Mouse (Mus musculus): Measurements from ENCODE around the gene Cdc37l1.
"Not testable (repeated sequence)": the region's sequence is repeated elsewhere in the genome, so short reads cannot be mapped to it uniquely, and the experiment has no call there.

Cdc37l1 gene

DNA sequence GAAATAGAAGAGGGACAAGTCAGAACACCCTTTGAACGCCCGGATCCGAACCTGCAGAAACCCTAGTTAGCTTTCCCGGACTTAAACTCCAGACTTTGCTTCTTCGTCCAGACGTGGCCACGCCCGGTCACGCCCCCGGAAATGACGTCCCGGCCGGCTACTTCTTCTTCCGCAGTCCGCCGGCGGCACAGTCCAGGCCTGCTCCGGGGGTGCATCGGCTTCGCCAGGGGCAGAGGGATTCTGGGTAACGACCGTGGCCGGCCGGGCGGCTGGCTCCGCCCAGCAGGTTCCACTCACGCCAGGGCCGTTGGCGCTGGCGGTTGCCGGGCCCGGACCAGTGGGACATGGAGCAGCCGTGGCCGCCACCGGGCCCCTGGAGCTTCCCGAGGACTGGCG is at the start of gene Cdc37l1:
TSS of gene Cdc37l1 (plus strand) at position 159 of the 396 bp plus-strand sequence.
- peak; percentile 88 for DNase-seq (ENCODE audit: low spot score)

- DNase-seq (ENCODE audit: low spot score) = no peak
Observed at GRCm38 (mm10) chr19:28941271-28941670, 48.9 kb upstream of the Cdc37l1 start.

GRCm38 (mm10) chr19:28946782-28947181 is 43.4 kb upstream of the Cdc37l1 start:
- DNase-seq (ENCODE audit: low spot score) = no peak

- DNase-seq (ENCODE audit: low spot score) = no peak
Observed at GRCm38 (mm10) chr19:28947311-28947710, 42.8 kb upstream of the Cdc37l1 start.

DNA sequence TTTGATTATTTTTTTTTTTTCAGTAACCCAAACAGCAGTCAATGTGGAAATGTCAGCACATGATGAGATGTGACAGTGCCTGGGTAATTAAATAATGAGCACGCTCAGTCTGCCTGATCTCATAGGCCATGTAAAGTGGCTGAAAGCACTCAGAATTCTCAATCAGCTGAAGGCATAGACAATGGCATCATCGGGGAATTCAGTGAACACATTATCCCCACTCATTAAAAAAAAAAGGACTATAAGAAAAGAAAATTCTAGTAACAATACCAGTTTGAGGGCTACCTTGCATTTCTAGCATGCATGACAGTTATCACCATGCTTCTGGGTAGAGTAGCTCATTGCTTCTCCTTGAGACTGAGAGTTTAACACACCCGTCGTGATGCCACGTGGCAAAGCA is 38.9 kb upstream of the Cdc37l1 start:
- no peak for DNase-seq (ENCODE audit: low spot score)

DNA sequence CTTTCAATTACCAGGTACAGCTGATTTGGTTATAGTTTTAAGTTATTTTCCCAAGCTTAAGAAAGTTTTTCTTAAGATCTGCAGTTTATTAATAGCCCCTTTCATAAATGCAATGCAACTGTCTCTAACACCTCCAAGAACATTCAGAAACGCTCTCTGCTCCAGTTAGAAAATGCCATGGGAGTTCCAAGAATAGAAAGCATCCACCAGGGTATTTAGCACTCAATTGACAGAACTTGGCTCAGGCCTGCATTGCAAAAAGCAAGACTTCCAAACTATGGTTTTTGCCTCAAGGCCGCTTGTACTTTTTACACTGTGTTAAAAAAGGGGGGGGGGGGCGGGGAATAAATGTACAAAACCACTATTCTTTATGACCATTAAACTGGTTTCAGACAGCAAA is 27.0 kb upstream of the Cdc37l1 start:
- no peak for DNase-seq (ENCODE audit: low spot score)

DNA sequence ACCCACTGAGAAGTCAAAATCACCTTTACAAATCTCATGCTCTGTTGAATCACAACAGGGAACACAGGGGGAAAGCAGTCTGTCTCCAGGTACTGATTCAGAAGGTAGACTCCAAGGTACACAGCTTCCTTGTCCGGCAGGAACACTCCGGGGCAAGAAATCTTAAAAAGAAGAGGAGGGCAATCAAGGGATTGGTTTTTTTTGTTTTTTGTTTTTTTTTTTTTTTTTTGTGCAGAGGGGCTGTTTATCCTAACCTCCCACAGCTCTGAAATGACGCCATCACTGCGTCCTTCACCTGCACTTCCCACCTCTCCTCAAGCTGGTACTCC is 26.7 kb upstream of the Cdc37l1 start:
- DNase-seq (ENCODE audit: low spot score) = no peak

- DNase-seq (ENCODE audit: low spot score) = no peak
Observed at GRCm38 (mm10) chr19:28963842-28964551, 26.2 kb upstream of the Cdc37l1 start, which contains the start of gene Plpp6. Plpp6 (plus strand) TSS chr19:28963953.

- no peak for DNase-seq (ENCODE audit: low spot score)
Observed at GRCm38 (mm10) chr19:28964552-28964903, 25.6 kb upstream of the Cdc37l1 start.

- no peak for DNase-seq (ENCODE audit: low spot score)
Observed at GRCm38 (mm10) chr19:28967652-28968051, 22.5 kb upstream of the Cdc37l1 start, which contains the start of gene 4430402I18Rik. 4430402I18Rik (minus strand) TSS chr19:28967800.

DNA sequence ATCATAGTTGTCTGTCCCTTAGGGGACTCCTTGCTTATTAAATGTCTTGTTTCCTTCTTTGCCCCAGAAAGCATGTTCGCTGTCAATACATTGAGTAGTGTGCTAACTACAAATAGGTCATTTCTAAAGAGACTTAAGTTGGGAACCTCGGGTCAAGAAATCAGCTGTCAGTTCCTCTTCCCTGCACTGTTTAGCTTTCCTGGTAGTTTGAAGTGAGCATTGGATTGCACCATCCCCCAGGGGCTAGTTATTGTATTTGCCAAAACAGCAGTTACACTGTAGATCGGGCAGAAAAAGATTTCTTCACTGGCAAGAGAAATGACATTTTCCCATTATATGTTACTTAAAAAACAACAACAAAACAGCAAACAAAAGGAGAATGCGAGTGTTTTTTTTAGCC is 22.0 kb upstream of the Cdc37l1 start:
- no peak for DNase-seq (ENCODE audit: low spot score)

- DNase-seq (ENCODE audit: low spot score) = no peak
Observed at GRCm38 (mm10) chr19:28969231-28969630, 20.9 kb upstream of the Cdc37l1 start.

GRCm38 (mm10) chr19:28970251-28970650 is 19.9 kb upstream of the Cdc37l1 start:
- DNase-seq (ENCODE audit: low spot score) = no peak

- peak; percentile 64 for DNase-seq (ENCODE audit: low spot score)
Observed at GRCm38 (mm10) chr19:28974862-28975611, 15.1 kb upstream of the Cdc37l1 start.

DNA sequence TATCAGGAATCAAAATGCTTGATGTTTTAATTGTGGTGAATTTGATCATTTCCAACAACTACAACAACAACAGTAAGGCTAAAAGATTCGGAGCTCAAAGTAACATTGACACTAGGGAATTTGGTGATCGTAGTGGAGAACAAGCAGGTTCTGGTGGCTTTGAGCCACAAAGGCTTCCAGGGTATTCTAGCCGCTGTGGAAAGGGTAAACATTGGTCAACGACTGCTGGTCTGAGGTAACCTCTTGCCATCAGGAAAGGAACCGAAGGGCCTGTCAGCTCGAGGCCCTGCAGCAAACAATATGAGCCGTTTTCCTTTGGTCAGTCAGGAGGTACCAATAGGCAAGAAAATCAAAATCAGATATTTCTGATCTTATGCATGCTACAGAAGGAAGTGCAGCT is 7.5 kb upstream of the Cdc37l1 start:
- DNase-seq (ENCODE audit: low spot score) = no peak

- DNase-seq (ENCODE audit: low spot score) = no peak
Observed at GRCm38 (mm10) chr19:28989515-28989914, 637 bp upstream of the Cdc37l1 start.

DNA sequence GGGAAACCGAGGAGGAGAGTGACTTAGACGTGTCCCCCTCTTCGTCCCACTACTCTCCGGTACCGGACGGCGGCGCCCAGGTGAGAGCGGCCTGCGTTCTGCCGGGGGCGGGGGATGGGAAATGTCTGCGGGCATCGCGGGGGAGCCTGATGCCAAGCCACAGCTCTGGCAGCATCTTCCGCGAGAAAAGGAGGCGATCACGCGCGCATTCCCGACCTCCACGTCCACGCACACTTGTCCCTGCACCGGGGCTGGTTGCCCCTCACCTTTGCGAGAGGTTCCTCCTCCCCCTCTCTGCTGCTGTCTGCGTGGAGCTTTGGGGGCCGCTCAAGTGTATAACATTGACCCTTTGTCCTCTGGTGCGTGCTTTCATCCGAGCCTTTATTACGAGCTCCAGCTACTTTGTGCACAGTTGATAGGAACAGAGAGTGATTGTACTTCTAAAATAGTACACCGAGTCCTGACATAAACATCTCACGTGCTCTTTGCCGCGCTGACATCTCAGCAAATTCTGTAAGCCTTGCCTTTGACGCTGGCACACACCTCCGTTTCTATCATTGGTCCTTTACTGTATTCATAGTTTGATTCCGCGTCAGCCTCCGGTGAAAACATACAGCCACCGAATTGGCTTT is 554 bp downstream of the Cdc37l1 start:
- no peak for DNase-seq (ENCODE audit: low spot score)

DNA sequence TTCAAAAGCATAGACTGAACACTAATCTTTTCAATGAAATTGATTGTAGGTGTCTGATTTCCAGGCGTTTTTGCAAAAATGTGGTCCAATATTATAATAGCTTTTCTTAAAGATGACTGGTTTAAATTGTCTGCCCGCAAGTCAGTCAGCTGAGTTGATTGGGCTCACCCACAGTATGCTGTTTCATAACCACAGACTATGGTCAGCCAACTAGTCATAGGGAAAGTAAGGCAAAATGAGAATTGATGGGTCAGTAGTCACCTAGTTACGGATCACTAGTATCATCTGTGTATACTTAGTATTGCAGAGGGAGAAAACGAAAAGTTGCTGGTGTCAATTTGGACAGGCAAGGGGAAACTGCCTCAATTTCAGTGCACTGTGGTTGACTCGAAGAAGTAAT is 1.2 kb downstream of the Cdc37l1 start:
- no peak for DNase-seq (ENCODE audit: low spot score)

DNA sequence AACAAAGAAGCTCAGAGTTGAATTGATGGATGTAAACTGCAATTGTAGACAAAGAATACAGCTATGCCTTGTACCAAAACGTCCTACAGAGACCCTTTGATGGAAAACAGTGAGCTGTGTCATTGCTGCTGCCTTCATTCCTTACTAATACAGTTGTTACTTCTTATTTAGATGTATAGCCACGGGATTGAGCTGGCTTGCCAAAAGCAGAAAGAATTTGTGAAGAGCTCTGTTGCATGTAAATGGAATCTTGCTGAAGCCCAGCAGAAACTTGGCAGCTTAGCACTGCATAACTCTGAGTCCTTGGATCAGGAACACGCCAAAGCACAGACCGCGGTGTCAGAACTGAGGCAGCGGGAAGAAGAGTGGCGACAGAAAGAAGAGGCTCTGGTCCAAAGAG is 4.7 kb downstream of the Cdc37l1 start:
- DNase-seq (ENCODE audit: low spot score) = no peak

DNA sequence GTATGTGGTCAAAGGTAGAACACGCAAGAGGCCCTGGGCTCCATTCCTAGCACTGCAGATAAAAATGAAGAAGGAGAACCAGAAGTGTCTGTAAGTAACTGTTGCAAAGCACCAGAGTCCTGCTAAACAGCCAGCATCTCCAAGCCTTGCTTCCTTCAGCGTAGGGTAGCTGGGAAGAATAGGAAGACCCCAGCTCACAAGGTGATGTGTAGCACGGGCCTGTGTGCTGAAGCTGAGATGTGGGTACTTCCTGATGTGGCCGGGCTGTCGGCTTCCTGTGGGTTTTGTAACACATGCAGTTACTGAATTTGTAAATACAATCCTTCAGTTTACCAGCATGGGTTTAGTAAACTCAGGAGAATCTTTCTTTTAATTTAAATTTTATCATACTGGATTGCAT is 5.2 kb downstream of the Cdc37l1 start:
- no peak for DNase-seq (ENCODE audit: low spot score)

DNA sequence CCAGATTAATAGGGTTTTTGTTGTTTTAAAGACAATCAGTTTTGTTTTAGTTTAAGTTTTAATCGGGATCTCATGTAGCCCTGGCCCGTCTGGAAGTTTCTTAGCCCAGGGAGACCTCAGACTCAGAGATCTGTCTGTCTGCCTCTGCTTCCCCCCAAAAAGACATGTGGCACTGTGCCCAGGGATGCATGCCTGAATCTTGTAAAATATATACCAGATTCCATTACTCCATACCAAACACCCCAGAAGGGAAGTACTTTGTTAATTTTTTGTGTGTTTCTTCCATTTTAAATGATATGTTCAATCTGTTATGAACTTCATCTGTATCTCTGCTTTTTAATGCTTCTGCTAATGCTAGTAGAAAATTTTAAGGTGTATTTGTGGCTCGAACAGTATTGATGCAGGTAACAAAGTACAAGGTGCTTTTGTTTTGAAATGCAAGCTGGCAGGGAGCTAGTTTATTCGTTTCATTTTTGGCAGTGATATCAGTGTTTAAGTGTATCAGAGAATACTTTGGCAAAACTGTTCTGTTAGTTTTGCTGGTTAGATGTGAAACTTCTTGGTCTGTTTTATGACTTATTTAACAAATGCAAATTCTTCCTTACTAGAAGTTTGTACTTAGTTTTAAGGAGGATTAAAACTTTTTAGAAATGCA is 8.0 kb downstream of the Cdc37l1 start:
- no peak for DNase-seq (ENCODE audit: low spot score)

- not testable (repeated sequence) for DNase-seq (ENCODE audit: low spot score)
Observed at GRCm38 (mm10) chr19:29000321-29000720, 10.2 kb downstream of the Cdc37l1 start.

All from layer of hippocampus, adult 9-10 months (tissue).